Mouse (Mus musculus): Measurements from ENCODE around the gene Klk1b24. TPM values are rescaled to one million over a fixed set of nuclear protein-coding genes. Genes with fewer than 3 reads are reported as not detected.
"Not testable (repeated sequence)": the region's sequence is repeated elsewhere in the genome, so short reads cannot be mapped to it uniquely, and the experiment has no call there.

The Klk1b24 gene
- polyA plus RNA-seq, 1 experiment from 2014 or later: not detected

GRCm38 (mm10) chr7:44222335-44222734, 34.3 kb downstream of the Klk1b24 start:
- 71% methylated on average over 5 of the region's 6 CpGs for WGBS
- not testable (repeated sequence) for H3K27me3 ChIP-seq (replicated peaks; ENCODE audit: control insufficient read depth, insufficient read depth, low read length); H3K9ac ChIP-seq (ENCODE audit: low read depth, low read length); ATAC-seq (ENCODE audit: low read depth); H3K9me3 ChIP-seq (ENCODE audit: control insufficient read depth, low read length); DNase-seq (ENCODE audit: low spot score); H3K4me2 ChIP-seq (ENCODE audit: low read depth, low read length); H3K36me3 ChIP-seq (ENCODE audit: control insufficient read depth, insufficient read depth, low read length); H3K4me1 ChIP-seq (ENCODE audit: control insufficient read depth, insufficient read depth, low read length); H3K27ac ChIP-seq (replicated peaks; ENCODE audit: low read depth, low read length); H3K4me3 ChIP-seq (ENCODE audit: low read depth, low read length)

- Histone ChIP-seq H3K4me3 (ENCODE audit: low read depth, low read length) (no peak within 1 kb of the TSS), H3K36me3 (ENCODE audit: control insufficient read depth, insufficient read depth, low read length) (no peaks in the 10 kb centered on the region)
- WGBS: 0% methylated on average over 1 of the region's 1 CpGs
These were observed 37.0 kb downstream of the Klk1b24 start, which contains the start of gene Klk1 for GRCm38 (mm10) chr7:44225076-44225475. TSS of gene Klk1 (plus strand) at chr7:44225360.

DNA sequence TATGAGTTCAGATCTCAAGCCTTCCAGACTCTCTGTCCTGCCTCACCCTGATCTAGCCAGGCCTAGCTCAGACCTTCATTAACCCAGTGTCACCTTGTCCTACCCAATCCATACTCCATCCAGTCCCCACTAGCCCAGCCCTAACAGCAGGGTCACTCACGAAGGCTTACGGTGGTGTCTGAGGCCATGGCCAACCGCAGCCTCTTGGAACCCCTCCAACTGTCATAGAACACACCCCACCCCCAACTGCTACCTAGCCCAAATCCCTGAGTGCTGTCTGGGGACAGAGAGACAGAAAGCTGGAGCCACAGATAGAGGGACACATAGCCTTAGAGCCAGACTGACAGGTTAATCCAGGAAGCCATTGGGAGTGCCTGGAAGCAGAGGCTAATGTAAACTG, 47.9 kb downstream of the Klk1b24 start, which contains the start of gene Gm36864:
Gene Gm36864, plus strand, starts transcription at position 269 of the 400 bp plus-strand sequence.
- H3K9ac ChIP-seq (ENCODE audit: low read depth, low read length): no peak within 1 kb of the TSS
- H3K4me1 ChIP-seq (ENCODE audit: control insufficient read depth, insufficient read depth, low read length): no peaks in the 10 kb centered on the region
- H3K36me3 ChIP-seq (ENCODE audit: control insufficient read depth, insufficient read depth, low read length): no peaks in the 10 kb centered on the region
- H3K9me3 ChIP-seq (ENCODE audit: control insufficient read depth, low read length): no peaks in the 10 kb centered on the region
- no peak for ATAC-seq (ENCODE audit: low read depth)
- DNase-seq (ENCODE audit: low spot score): no peak
- H3K4me2 ChIP-seq (ENCODE audit: low read depth, low read length): no peak within 1 kb of the TSS
- H3K27ac ChIP-seq (replicated peaks; ENCODE audit: low read depth, low read length): no peak within 1 kb of the TSS
- H3K4me3 ChIP-seq (ENCODE audit: low read depth, low read length): no peak within 1 kb of the TSS
- H3K27me3 ChIP-seq (replicated peaks; ENCODE audit: control insufficient read depth, insufficient read depth, low read length): no peaks in the 10 kb centered on the region
- 74% methylated on average over 3 of the region's 3 CpGs for WGBS

More at GRCm38 (mm10) chr7:44225076-44225475, 37.0 kb downstream of the Klk1b24 start, which contains the start of gene Klk1:
- H3K4me1 ChIP-seq (ENCODE audit: control insufficient read depth, insufficient read depth, low read length): no peaks in the 10 kb centered on the region
- H3K9ac ChIP-seq (ENCODE audit: low read depth, low read length): no peak within 1 kb of the TSS
- DNase-seq (ENCODE audit: low spot score) (no peak), ATAC-seq (ENCODE audit: low read depth) (no peak)
- H3K27me3 ChIP-seq (replicated peaks; ENCODE audit: control insufficient read depth, insufficient read depth, low read length): no peaks in the 10 kb centered on the region
- no peaks in the 10 kb centered on the region for H3K9me3 ChIP-seq (ENCODE audit: control insufficient read depth, low read length)
- no peak within 1 kb of the TSS for H3K27ac ChIP-seq (replicated peaks; ENCODE audit: low read depth, low read length)
- H3K4me2 ChIP-seq (ENCODE audit: low read depth, low read length): no peak within 1 kb of the TSS

DNA sequence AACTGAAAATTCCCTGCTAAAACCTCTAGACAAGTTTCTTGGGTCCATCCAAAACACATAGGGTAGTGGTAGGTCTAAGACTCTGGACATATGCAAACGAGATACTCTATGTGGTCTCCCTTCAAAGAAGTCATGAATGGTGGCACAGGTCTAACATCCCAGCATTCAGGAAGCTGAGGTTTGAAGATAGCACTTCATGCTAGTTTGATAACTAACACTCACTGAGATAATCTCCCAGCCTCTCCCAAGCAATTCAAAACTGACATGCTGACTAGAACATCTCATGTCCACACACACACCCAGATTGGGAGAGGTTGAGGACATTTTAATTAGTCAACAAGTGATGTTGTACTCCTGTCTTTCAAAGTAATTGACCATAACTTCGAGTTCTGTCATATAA, 51.9 kb downstream of the Klk1b24 start:
- Histone ChIP-seq H3K9ac (ENCODE audit: low read depth, low read length) (no peak overlapping the region), H3K9me3 (ENCODE audit: control insufficient read depth, low read length) (no peaks in the 10 kb centered on the region)

DNA sequence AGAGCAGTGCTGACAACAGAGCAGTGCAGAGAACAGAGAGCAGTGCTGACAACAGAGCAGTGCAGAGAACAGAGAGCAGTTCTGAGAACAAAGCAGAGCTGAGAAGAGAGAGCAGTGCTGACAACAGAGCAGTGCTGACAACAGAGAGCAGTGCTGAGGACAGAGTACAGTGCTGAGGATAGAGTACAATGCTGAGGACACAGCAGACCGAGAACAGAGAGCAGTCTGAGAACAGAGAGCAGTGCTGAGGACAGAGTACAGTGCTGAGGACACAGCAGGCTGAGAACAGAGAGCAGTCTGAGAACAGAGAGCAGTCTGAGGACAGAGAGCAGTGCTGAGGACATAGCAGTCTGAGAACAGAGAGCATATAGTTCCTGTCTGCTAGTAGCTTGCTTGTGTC, 52.7 kb downstream of the Klk1b24 start:
- Histone ChIP-seq H3K27ac (replicated peaks; ENCODE audit: low read depth, low read length) (no peak overlapping the region), H3K4me3 (ENCODE audit: low read depth, low read length) (no peak overlapping the region), H3K9ac (ENCODE audit: low read depth, low read length) (no peak overlapping the region), H3K36me3 (ENCODE audit: control insufficient read depth, insufficient read depth, low read length) (no peaks in the 10 kb centered on the region), H3K9me3 (ENCODE audit: control insufficient read depth, low read length) (no peaks in the 10 kb centered on the region), H3K27me3 (replicated peaks; ENCODE audit: control insufficient read depth, insufficient read depth, low read length) (no peaks in the 10 kb centered on the region), H3K4me2 (ENCODE audit: low read depth, low read length) (no peak overlapping the region), H3K4me1 (ENCODE audit: control insufficient read depth, insufficient read depth, low read length) (peaks cover 6% of the 10 kb centered on the region)
- ATAC-seq (ENCODE audit: low read depth): no peak
- 48% methylated on average over 1 of the region's 1 CpGs for WGBS
- no peak for DNase-seq (ENCODE audit: low spot score)

More for the DNA sequence above, 51.9 kb downstream of the Klk1b24 start:
- Histone ChIP-seq H3K4me2 (ENCODE audit: low read depth, low read length) (no peak overlapping the region), H3K27ac (replicated peaks; ENCODE audit: low read depth, low read length) (no peak overlapping the region), H3K4me1 (ENCODE audit: control insufficient read depth, insufficient read depth, low read length) (no peaks in the 10 kb centered on the region), H3K4me3 (ENCODE audit: low read depth, low read length) (no peak overlapping the region), H3K36me3 (ENCODE audit: control insufficient read depth, insufficient read depth, low read length) (no peaks in the 10 kb centered on the region), H3K27me3 (replicated peaks; ENCODE audit: control insufficient read depth, insufficient read depth, low read length) (no peaks in the 10 kb centered on the region)
- 45% methylated on average over 2 of the region's 2 CpGs for WGBS
- ATAC-seq (ENCODE audit: low read depth) (no peak), DNase-seq (ENCODE audit: low spot score) (no peak)

DNA sequence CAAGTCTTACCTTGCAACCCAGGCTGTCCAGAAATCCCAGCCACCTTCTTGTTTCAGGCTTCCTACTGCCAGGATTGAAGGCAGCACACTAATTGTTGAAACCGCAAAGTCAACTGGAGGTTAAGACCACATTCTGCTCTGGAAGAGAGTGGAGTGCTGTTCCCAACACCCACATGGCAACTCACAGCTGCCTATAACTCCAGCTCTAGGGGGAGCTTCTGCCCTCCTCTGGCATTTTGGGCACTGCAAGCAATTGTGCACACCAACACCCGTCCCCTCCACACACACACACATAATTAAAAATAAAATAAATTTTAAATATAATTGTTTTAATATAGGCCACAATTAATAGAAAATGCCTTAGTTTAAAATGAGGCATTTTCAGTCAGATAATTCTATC, 53.1 kb downstream of the Klk1b24 start:
- DNase-seq (ENCODE audit: low spot score) (no peak), ATAC-seq (ENCODE audit: low read depth) (no peak)
- WGBS: 56% methylated on average over 2 of the region's 2 CpGs
- Histone ChIP-seq H3K9me3 (ENCODE audit: control insufficient read depth, low read length) (no peaks in the 10 kb centered on the region), H3K36me3 (ENCODE audit: control insufficient read depth, insufficient read depth, low read length) (no peaks in the 10 kb centered on the region), H3K4me3 (ENCODE audit: low read depth, low read length) (no peak overlapping the region), H3K4me2 (ENCODE audit: low read depth, low read length) (no peak overlapping the region), H3K27ac (replicated peaks; ENCODE audit: low read depth, low read length) (no peak overlapping the region), H3K27me3 (replicated peaks; ENCODE audit: control insufficient read depth, insufficient read depth, low read length) (no peaks in the 10 kb centered on the region), H3K9ac (ENCODE audit: low read depth, low read length) (no peak overlapping the region), H3K4me1 (ENCODE audit: control insufficient read depth, insufficient read depth, low read length) (peaks cover 6% of the 10 kb centered on the region)

Other genes with a start within 250 kb of the Klk1b24 start
- not detected in 2 replicates for gene Klk1b8, start 237.6 kb upstream of the Klk1b24 start, polyA plus RNA-seq (2014; fragmentation: Nextera tagmentation; extraction: Ambion mirVana)
- not detected in 2 replicates for gene Klk1b1, start 221.5 kb upstream of the Klk1b24 start, polyA plus RNA-seq (2014; fragmentation: Nextera tagmentation; extraction: Ambion mirVana)
- not detected in 2 replicates for gene Klk1b9, start 212.2 kb upstream of the Klk1b24 start, polyA plus RNA-seq (2014; fragmentation: Nextera tagmentation; extraction: Ambion mirVana)
- not detected in 2 replicates for gene Klk1b11, start 192.4 kb upstream of the Klk1b24 start, polyA plus RNA-seq (2014; fragmentation: Nextera tagmentation; extraction: Ambion mirVana)
- 1.2 and 2.2 TPM in 2 replicates for gene Klk1b26, start 176.1 kb upstream of the Klk1b24 start, polyA plus RNA-seq (2014; fragmentation: Nextera tagmentation; extraction: Ambion mirVana)
- not detected in 2 replicates for gene Klk1b27, start 135.9 kb upstream of the Klk1b24 start, polyA plus RNA-seq (2014; fragmentation: Nextera tagmentation; extraction: Ambion mirVana)
- not detected in 2 replicates for gene Klk1b21, start 85.9 kb upstream of the Klk1b24 start, polyA plus RNA-seq (2014; fragmentation: Nextera tagmentation; extraction: Ambion mirVana)
- gene Klk1b22, start 75.6 kb upstream of the Klk1b24 start, polyA plus RNA-seq (2014; fragmentation: Nextera tagmentation; extraction: Ambion mirVana): not detected in 2 replicates
- gene Klk1b16, start 51.5 kb upstream of the Klk1b24 start, polyA plus RNA-seq (2014; fragmentation: Nextera tagmentation; extraction: Ambion mirVana): not detected in 2 replicates
- gene Klk1b3, start 10.0 kb downstream of the Klk1b24 start, polyA plus RNA-seq (2014; fragmentation: Nextera tagmentation; extraction: Ambion mirVana): not detected in 2 replicates
- gene Klk1b4, start 19.2 kb downstream of the Klk1b24 start, polyA plus RNA-seq (2014; fragmentation: Nextera tagmentation; extraction: Ambion mirVana): not detected in 2 replicates
- not detected in 2 replicates for gene Klk1b5, start 27.7 kb downstream of the Klk1b24 start, polyA plus RNA-seq (2014; fragmentation: Nextera tagmentation; extraction: Ambion mirVana)
- not detected in 2 replicates for gene Klk1, start 37.1 kb downstream of the Klk1b24 start, polyA plus RNA-seq (2014; fragmentation: Nextera tagmentation; extraction: Ambion mirVana)
- gene Gm36864, start 47.9 kb downstream of the Klk1b24 start, polyA plus RNA-seq (2014; fragmentation: Nextera tagmentation; extraction: Ambion mirVana): not detected in 2 replicates
- gene 1700028J19Rik, start 58.5 kb downstream of the Klk1b24 start, polyA plus RNA-seq (2014; fragmentation: Nextera tagmentation; extraction: Ambion mirVana): 0.83 and 1.1 TPM in 2 replicates
- 117 and 144 TPM in 2 replicates for gene 2410002F23Rik, start 58.5 kb downstream of the Klk1b24 start, polyA plus RNA-seq (2014; fragmentation: Nextera tagmentation; extraction: Ambion mirVana)
- 0.92 and 0.96 TPM in 2 replicates for gene Acp4, start 69.1 kb downstream of the Klk1b24 start, polyA plus RNA-seq (2014; fragmentation: Nextera tagmentation; extraction: Ambion mirVana)
- not detected in 2 replicates for gene Gm15517, start 73.2 kb downstream of the Klk1b24 start, polyA plus RNA-seq (2014; fragmentation: Nextera tagmentation; extraction: Ambion mirVana)
- gene Clec11a, start 118.7 kb downstream of the Klk1b24 start, polyA plus RNA-seq (2014; fragmentation: Nextera tagmentation; extraction: Ambion mirVana): 27.3 and 34.6 TPM in 2 replicates
- 3.6 and 3.7 TPM in 2 replicates for gene Shank1, start 122.0 kb downstream of the Klk1b24 start, polyA plus RNA-seq (2014; fragmentation: Nextera tagmentation; extraction: Ambion mirVana)
- 2.4 and 2.6 TPM in 2 replicates for gene Syt3, start 195.9 kb downstream of the Klk1b24 start, polyA plus RNA-seq (2014; fragmentation: Nextera tagmentation; extraction: Ambion mirVana)
- 0.33 and 0.80 TPM in 2 replicates for gene 1700008O03Rik, start 197.6 kb downstream of the Klk1b24 start, polyA plus RNA-seq (2014; fragmentation: Nextera tagmentation; extraction: Ambion mirVana)
- gene Lrrc4b, start 240.8 kb downstream of the Klk1b24 start, polyA plus RNA-seq (2014; fragmentation: Nextera tagmentation; extraction: Ambion mirVana): 1.8 and 2.1 TPM in 2 replicates